Mouse (Mus musculus) embryo, embryonic 9.5 days (tissue): ENCODE measurements around the gene Slc36a3.
A peak's percentile ranks its signal among the peaks of the same experiment; 100 is the strongest.

Experiments
- DNase-seq: peaks from one replicate; pipeline ENCODE4 v3.0.0-alpha.2; 2017; ENCODE audit errors: extremely low spot score

Gene Slc36a3

GRCm38 (mm10) chr11:55151608-55152007, at the start of gene Slc36a3:
Gene Slc36a3 (minus strand): TSS chr11:55151708.
- no peak for DNase-seq

- DNase-seq: no peak
These were observed 46.4 kb upstream of the Slc36a3 start for GRCm38 (mm10) chr11:55197740-55198510.

DNA sequence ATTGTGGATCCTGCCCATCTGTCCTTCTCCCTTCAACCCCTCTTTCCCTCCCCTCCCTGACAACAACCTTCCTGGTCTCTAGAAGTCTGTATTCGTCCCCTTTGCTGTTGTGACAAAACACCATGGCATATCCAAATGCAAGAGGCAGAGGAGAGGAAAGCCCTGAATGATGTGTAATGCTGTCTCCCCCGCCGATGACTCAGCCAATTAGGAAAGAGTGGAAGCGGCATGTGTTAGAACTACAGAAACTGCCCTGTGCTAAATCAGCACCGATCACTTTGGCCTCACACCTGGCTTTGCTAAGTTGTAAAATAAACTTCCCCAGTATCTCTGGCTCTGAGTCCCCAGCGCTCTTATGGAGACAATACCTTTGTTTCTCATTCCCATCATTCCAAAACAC, 45.6 kb upstream of the Slc36a3 start:
- no peak for DNase-seq

DNA sequence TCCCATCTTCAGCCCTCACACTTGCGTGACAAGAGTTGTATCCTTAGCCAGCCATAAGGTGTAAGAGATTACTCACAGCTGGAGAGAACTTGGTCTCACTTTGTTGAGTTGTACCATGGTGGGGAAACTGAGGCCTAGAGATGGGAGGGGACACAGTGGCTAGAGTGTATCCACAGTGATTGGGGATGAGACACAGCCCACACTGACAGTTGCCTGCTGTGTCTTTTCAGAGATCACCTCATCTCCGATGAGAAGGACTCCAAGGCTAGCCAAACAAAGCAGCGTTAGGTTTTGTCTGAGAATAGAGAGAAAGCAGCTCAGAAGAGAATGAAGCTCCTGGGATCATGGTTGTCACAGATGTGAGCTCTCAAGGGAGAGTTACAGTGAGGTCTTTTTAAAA, 38.7 kb upstream of the Slc36a3 start:
- DNase-seq: no peak

DNA sequence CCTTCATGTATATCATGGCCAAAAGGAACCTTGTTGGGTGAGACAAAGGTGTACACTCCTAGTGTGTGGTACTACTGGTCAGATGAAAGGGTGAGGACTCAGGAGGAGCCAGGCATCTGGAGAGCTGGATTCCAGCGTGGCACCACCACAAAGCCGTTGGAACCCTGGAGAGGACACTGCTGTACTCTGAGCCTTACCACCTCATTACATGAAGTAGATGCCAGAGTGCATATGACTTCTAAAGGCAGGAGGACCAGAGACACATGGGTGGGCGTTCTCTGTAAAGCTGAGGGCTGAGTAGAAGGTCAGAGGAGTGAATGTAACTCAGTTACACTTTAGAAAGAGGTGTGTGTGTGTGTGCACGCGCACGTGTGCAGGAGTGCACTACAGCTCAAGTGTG, 36.3 kb upstream of the Slc36a3 start:
- DNase-seq: no peak

DNA sequence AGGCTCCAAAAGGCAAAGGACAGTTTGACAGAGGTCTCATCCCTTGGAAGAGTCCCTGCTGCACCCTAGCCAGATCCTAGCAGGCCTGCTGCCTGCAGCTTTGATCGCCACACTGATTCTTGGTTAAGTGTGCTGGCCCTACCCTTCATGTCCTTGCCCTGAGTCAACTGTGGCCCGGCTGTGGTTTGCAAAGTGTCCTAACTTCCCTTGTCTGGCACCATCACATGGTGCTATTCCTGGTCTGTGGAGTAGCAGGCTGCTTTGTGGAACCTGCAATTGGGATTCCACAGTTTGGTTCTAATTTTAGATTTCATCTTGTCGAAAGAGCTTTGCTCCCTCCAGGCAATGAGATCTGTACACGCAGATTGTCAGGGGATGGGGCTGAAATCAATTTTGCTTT, 35.8 kb upstream of the Slc36a3 start:
- no peak for DNase-seq

DNA sequence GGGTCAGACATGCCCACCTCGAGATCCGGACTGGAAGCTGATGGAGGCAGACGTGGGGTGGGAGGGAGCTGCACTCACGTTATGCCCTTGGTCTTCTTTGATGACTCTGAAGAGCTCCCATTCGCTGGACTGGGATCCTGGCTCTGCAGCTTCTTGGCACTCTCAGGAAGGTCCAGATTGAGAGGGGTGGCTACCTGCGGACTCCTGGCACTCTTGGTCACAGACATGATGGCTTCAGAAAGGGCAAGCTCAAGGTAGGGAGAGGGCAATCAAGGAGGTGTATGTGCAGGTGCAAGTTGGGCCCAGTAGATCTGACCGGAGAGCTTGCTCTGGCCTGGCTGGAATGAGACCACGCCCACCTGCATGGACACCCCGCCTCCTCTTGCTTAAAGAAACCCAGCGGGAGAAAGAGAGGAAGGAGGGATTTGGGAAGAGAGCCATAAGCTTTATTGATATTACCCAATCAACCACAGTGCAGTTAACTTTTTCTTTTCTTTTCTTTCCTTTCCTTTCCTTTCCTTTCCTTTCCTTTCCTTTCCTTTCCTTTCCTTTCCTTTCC, 33.3 kb upstream of the Slc36a3 start, which contains the start of gene Slc36a2:
Slc36a2 (minus strand) TSS at position 345 of the 559 bp plus-strand sequence.
- DNase-seq: no peak

- no peak for DNase-seq
These were observed 32.7 kb upstream of the Slc36a3 start for GRCm38 (mm10) chr11:55184246-55184645.

DNA sequence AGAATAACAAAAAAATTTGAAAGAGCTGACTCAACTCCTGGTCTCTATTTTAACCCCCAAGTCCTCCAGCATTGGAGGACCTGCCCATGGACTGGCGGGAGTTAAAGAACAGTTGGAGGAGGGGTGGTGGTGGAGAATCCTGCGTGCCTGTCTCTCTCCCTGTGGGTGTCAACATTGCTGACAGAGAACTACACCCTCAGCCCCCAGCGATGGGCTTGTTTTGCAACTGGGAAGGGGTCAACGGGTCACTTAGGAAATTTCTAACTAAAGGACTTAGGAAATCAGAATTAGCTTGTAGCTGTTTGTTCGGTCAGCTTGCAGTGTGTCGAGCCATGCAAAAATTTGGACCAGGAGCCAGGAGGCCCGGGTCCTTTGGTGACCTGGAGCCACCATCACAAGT, 31.6 kb upstream of the Slc36a3 start:
- DNase-seq: no peak

DNA sequence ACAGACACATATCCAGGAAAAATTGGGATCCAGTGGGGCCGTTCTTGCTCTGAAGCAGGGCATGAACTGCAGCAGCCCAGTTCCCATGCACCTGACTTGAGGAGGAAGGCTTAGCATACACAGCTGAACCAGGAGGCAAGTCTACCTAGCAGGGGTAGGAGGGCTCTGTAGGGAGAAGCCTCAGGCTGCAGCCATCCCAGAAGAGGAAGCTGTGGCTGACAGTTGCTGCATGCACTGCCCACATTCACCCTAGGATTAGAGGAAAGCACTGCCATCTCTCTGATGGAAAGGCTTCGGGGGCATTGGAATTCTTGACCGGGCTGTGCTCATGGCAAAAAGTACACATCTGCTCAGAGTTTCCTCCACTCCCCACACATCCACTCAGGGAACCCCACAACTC, 28.3 kb upstream of the Slc36a3 start:
- DNase-seq: no peak

GRCm38 (mm10) chr11:55178830-55179229, 27.3 kb upstream of the Slc36a3 start:
- DNase-seq: no peak

DNA sequence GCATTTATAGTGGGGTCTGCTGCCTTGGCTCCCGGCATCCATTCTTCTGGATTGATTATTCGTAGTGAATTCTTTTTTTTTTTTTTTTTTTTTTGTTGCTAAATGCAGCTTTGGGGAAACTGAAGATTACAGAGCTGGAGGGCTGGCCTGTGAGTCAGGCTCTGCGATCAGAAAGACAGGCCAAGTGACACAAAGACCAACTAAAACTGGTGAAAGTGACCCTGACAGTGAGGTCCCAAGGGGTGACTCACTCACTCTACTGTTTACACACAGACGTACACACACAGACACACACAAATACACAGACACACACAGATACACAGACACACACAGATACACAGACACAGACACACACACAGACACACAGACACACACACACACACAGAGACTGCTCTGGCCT, 19.0 kb upstream of the Slc36a3 start:
- DNase-seq: no peak

DNA sequence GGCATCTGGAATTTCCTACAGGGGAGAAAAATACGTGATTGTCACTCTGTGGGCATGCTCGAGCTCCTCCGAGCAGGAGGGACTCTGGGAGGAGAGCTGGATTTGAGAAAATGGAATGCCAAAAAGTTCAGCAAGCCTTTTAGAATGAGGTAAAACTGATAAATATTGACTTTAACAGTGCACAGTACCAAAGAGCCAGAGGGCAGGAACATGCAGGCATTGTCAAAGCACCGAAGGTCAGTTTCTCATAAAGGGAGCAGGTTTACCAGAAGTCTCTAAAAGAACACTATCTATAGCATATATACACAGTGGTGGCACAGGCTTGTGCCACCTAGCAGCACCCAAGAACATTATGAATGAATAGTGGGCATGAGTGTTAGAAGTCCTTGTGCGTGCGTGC, 17.4 kb upstream of the Slc36a3 start:
- no peak for DNase-seq

GRCm38 (mm10) chr11:55168504-55168903, 17.0 kb upstream of the Slc36a3 start:
- DNase-seq: no peak

DNA sequence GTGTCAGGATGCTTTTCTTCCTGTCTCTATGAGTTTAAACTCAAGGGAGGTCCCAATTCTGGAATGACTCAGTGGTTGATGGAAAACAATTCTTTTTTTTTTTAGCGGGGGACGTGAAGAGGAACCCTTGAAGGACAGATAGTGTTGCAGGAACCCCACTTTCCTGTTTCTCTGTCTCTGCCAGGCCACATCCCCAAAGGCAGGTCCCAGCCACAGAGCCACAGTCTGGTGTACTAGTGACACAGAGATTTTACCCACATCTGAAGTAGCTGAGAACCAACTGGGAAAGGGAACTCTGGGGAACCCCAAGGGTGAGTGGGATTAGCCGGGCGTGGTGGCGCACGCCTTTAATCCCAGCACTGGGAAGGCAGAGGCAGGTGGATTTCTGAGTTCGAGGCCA, 14.2 kb upstream of the Slc36a3 start:
- DNase-seq: no peak

GRCm38 (mm10) chr11:55164723-55165122, 13.2 kb upstream of the Slc36a3 start:
- DNase-seq: peak; percentile 14

- DNase-seq: peak; percentile 54
These were observed 11.2 kb upstream of the Slc36a3 start for GRCm38 (mm10) chr11:55162670-55163069.

DNA sequence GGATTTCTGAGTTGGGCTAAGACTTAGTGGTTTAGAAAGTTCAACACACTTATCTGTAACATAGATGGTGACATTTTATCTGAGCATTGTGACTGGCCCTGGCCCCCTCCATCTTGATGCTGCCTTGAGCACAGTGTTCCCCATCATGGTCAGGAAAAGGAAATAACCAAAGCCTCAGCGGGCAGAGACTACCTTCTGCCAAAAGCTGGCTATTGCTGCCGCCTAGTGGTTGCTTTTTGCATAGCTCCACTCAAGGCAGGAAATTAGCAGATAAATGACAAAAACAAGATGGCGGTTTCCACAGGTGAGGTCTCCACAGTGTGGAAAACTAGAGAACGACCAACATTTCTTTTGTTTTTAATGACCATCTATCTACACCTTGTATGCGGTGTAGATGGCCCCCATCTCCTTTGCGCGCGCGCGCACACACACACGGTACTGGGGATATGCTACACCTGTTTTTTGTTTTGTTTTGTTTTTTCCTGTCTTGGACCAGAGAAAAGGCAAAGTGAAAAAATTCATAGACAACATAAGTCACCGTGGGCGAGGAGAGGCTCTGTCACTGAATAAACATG, 7.4 kb upstream of the Slc36a3 start:
- DNase-seq: peak; percentile 75

DNA sequence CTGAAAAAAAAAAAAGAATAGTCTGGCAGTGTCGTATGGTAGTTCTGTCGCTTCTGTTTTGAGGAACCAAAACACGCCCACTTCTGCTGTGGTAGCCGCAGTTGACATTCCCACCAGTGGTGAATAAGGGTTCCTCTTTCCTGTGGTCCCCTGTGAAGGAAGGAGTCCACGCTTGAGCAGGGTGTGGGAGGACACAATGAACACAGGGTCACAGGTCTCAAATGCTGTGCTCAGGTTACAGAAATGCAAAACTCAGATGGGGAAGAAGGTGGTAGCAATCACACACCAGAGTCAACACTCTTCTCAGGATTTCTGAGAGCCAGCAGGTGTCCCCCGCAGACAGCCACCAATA, 3.5 kb upstream of the Slc36a3 start:
- DNase-seq: no peak

GRCm38 (mm10) chr11:55154398-55155069, 3.0 kb upstream of the Slc36a3 start:
- DNase-seq: no peak

- no peak for DNase-seq
These were observed 3.0 kb downstream of the Slc36a3 start for GRCm38 (mm10) chr11:55148461-55148860.

DNA sequence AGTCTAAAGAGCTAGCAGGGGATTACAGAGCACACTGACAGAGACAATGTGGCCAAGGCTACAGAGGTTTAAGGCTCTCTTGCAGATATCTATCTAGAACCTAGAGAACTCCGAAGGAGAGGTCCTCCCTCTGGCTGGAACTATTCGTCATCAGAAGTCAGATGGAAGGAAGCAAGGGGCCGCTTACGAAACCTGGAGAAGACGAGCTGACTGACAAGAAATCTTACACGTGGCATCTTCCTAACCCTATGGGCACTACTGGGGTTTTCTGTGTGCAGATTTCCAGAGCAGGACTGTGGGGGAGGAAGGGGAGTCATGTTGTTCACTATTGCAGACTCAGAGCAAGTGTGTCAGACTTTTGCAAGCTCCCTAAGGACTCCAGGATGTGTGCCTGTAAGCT, 4.1 kb downstream of the Slc36a3 start:
- no peak for DNase-seq

- DNase-seq: no peak
These were observed 4.7 kb downstream of the Slc36a3 start for GRCm38 (mm10) chr11:55146855-55147254.
